Comparison of ENCODE assay signal across 8 mouse cellular contexts in genomic region chr13:12272953-12273352, GRCm38 (mm10). TPM values are rescaled to one million over a fixed set of nuclear protein-coding genes. Genes with fewer than 3 reads are reported as not detected.
DNase-seq lines count a peak whose midpoint lies in the region; ATAC-seq and TF ChIP-seq lines count a peak whose summit lies in the region.

No protein-coding gene starts in this region.

- no peaks in the 10 kb centered on the region for H3K27me3 ChIP-seq in forebrain, embryonic 15.5 days
- no peaks in the 10 kb centered on the region for H3K27me3 ChIP-seq in forebrain, embryonic 11.5 days (ENCODE audit: control insufficient read depth, insufficient read depth, low read length)
- no peaks in the 10 kb centered on the region for H3K27me3 ChIP-seq in midbrain, postnatal 0 days (ENCODE audit: insufficient read depth, low read length)
- H3K27me3 ChIP-seq in midbrain, embryonic 13.5 days = no peaks in the 10 kb centered on the region
- no peaks in the 10 kb centered on the region for H3K27me3 ChIP-seq in heart, embryonic 15.5 days

- 45% methylated on average over 3 of the region's 3 CpGs for WGBS in forebrain, embryonic 15.5 days
- WGBS in forebrain, embryonic 11.5 days = 45% methylated on average over 3 of the region's 3 CpGs
- 55% methylated on average over 3 of the region's 3 CpGs for WGBS in midbrain, postnatal 0 days
- 46% methylated on average over 3 of the region's 3 CpGs for WGBS in midbrain, embryonic 13.5 days
- WGBS in heart, embryonic 15.5 days = 44% methylated on average over 3 of the region's 3 CpGs

- TF ChIP-seq CTCF in midbrain, postnatal 0 days (IDR thresholded peaks at IDR 0.05) = peak; percentile 74

- no peak overlapping the region for H3K4me2 ChIP-seq in forebrain, embryonic 15.5 days (replicated peaks)
- H3K4me2 ChIP-seq in forebrain, embryonic 11.5 days (ENCODE audit: low read depth, low read length, severe bottlenecking) = no peak overlapping the region
- no peak overlapping the region for H3K4me2 ChIP-seq in midbrain, postnatal 0 days (ENCODE audit: low read depth, low read length, poor library complexity, severe bottlenecking)
- H3K4me2 ChIP-seq in midbrain, embryonic 13.5 days (replicated peaks) = no peak overlapping the region
- no peak overlapping the region for H3K4me2 ChIP-seq in heart, embryonic 15.5 days

- no peaks in the 10 kb centered on the region for H3K36me3 ChIP-seq in forebrain, embryonic 15.5 days
- H3K36me3 ChIP-seq in forebrain, embryonic 11.5 days (ENCODE audit: control insufficient read depth, insufficient read depth, low read length) = no peaks in the 10 kb centered on the region
- peaks cover 4% of the 10 kb centered on the region for H3K36me3 ChIP-seq in midbrain, postnatal 0 days (ENCODE audit: insufficient read depth, low read length)
- no peaks in the 10 kb centered on the region for H3K36me3 ChIP-seq in midbrain, embryonic 13.5 days
- peaks cover 62% of the 10 kb centered on the region for H3K36me3 ChIP-seq in heart, embryonic 15.5 days

- no peaks in the 10 kb centered on the region for H3K4me1 ChIP-seq in forebrain, embryonic 15.5 days
- no peaks in the 10 kb centered on the region for H3K4me1 ChIP-seq in forebrain, embryonic 11.5 days (replicated peaks; ENCODE audit: control insufficient read depth, insufficient read depth, low read length)
- no peaks in the 10 kb centered on the region for H3K4me1 ChIP-seq in midbrain, postnatal 0 days (ENCODE audit: insufficient read depth, low read length)
- H3K4me1 ChIP-seq in midbrain, embryonic 13.5 days (replicated peaks) = no peaks in the 10 kb centered on the region
- peaks cover 28% of the 10 kb centered on the region for H3K4me1 ChIP-seq in heart, embryonic 15.5 days (replicated peaks)

- H3K4me3 ChIP-seq in forebrain, embryonic 15.5 days = no peak overlapping the region
- H3K4me3 ChIP-seq in forebrain, embryonic 11.5 days (ENCODE audit: low read depth, low read length) = no peak overlapping the region
- no peak overlapping the region for H3K4me3 ChIP-seq in midbrain, postnatal 0 days (ENCODE audit: low read depth, low read length)
- no peak overlapping the region for H3K4me3 ChIP-seq in midbrain, embryonic 13.5 days (replicated peaks)
- no peak overlapping the region for H3K4me3 ChIP-seq in heart, embryonic 15.5 days

- no peak overlapping the region for H3K9ac ChIP-seq in forebrain, embryonic 15.5 days (replicated peaks)
- no peak overlapping the region for H3K9ac ChIP-seq in forebrain, embryonic 11.5 days (ENCODE audit: low read length)
- no peak overlapping the region for H3K9ac ChIP-seq in midbrain, postnatal 0 days (replicated peaks; ENCODE audit: low read length, poor library complexity, severe bottlenecking)
- H3K9ac ChIP-seq in midbrain, embryonic 13.5 days (replicated peaks) = no peak overlapping the region
- no peak overlapping the region for H3K9ac ChIP-seq in heart, embryonic 15.5 days

- H3K9me3 ChIP-seq in forebrain, embryonic 15.5 days = no peaks in the 10 kb centered on the region
- H3K9me3 ChIP-seq in forebrain, embryonic 11.5 days (ENCODE audit: control insufficient read depth, low read length) = no peaks in the 10 kb centered on the region
- no peaks in the 10 kb centered on the region for H3K9me3 ChIP-seq in midbrain, postnatal 0 days (ENCODE audit: low read length)
- H3K9me3 ChIP-seq in midbrain, embryonic 13.5 days = no peaks in the 10 kb centered on the region
- no peaks in the 10 kb centered on the region for H3K9me3 ChIP-seq in heart, embryonic 15.5 days (replicated peaks)

- ATAC-seq in forebrain, embryonic 15.5 days (replicated peaks) = 0 out of 2 replicates have a peak, but pooled peaks have one; percentile 35
- no peak for ATAC-seq in forebrain, embryonic 11.5 days (replicated peaks; ENCODE audit: low FRiP score)
- no peak for ATAC-seq in midbrain, postnatal 0 days (ENCODE audit: low FRiP score)
- no peak for ATAC-seq in midbrain, embryonic 13.5 days
- no peak for ATAC-seq in heart, embryonic 15.5 days (replicated peaks; ENCODE audit: insufficient number of reproducible peaks, insufficient read depth, low FRiP score, low read depth)

- no peak overlapping the region for H3K27ac ChIP-seq in forebrain, embryonic 15.5 days (replicated peaks)
- H3K27ac ChIP-seq in forebrain, embryonic 11.5 days (ENCODE audit: low read depth, low read length) = no peak overlapping the region
- no peak overlapping the region for H3K27ac ChIP-seq in midbrain, postnatal 0 days (ENCODE audit: low read depth, low read length)
- no peak overlapping the region for H3K27ac ChIP-seq in midbrain, embryonic 13.5 days
- peak overlapping the region; percentile 87 for H3K27ac ChIP-seq in heart, embryonic 15.5 days

- no peak for DNase-seq in forebrain, embryonic 11.5 days (ENCODE audit: low spot score)
- DNase-seq in midbrain, postnatal 0 days (ENCODE audit: low spot score) = peak; percentile 56
- DNase-seq in brain, adult 2 months (ENCODE audit: low read depth, low spot score) = peak; percentile 60
- DNase-seq in naive thymus-derived CD4-positive, alpha-beta T cell, adult 2 months (ENCODE audit: low read depth) = peak; percentile 84
- no peak for DNase-seq in urinary bladder, adult 2 months (ENCODE audit: low spot score)

RNA-seq across cellular contexts. Expression of gene Mtr, which starts 15.0 kb away (rescaled TPM):
- polyA plus RNA-seq in forebrain, embryonic 15.5 days (2015; fragmentation: Nextera tagmentation; extraction: Ambion mirVana) = 5.7 and 5.9 TPM in 2 replicates
- 16.1 and 16.3 TPM in 2 replicates for polyA plus RNA-seq in forebrain, embryonic 11.5 days (2014; fragmentation: Nextera tagmentation; extraction: Ambion mirVana)
- total RNA-seq in midbrain, postnatal 0 days (2014; rRNA removed) = 6.3 and 6.9 TPM in 2 replicates
- 1.9 and 2.2 TPM in 2 replicates for polyA plus RNA-seq in midbrain, postnatal 0 days (2015; fragmentation: Nextera tagmentation; extraction: Ambion mirVana)
- 5.3 and 6.6 TPM in 2 replicates for polyA plus RNA-seq in midbrain, embryonic 13.5 days (2015; fragmentation: Nextera tagmentation; extraction: Ambion mirVana)
- 10.1 and 12.1 TPM in 2 replicates for polyA plus RNA-seq in heart, embryonic 15.5 days (2015; fragmentation: Nextera tagmentation; extraction: Ambion mirVana)
- 8.3 and 8.6 TPM in 2 replicates for polyA plus RNA-seq in urinary bladder, adult 2 months (2012; rRNA removed)

Comparison
In these comparisons a context has a peak if more than half of its experiments do, and no peak if none do; other contexts are left out.
1. DNase-seq: peak in midbrain, postnatal 0 days (single experiment), brain, adult 2 months (single experiment) and naive thymus-derived CD4-positive, alpha-beta T cell, adult 2 months (single experiment); none in forebrain, embryonic 11.5 days (single experiment) and urinary bladder, adult 2 months (single experiment).